Mouse (Mus musculus) liver, embryonic 14.5 days (tissue): Measurements from ENCODE around the gene Ric8a.

Experiments
- CTCF ChIP-seq: IDR thresholded peaks from 2 replicates; pipeline ENCODE4 v1.5.1; 2016; ENCODE audit warnings: antibody characterized with exemption, low read depth, control low read depth
- EP300 ChIP-seq: IDR thresholded peaks from 2 replicates; pipeline ENCODE4 v1.6.1; 2016; ENCODE audit warnings: antibody characterized with exemption, low read depth

DNA sequence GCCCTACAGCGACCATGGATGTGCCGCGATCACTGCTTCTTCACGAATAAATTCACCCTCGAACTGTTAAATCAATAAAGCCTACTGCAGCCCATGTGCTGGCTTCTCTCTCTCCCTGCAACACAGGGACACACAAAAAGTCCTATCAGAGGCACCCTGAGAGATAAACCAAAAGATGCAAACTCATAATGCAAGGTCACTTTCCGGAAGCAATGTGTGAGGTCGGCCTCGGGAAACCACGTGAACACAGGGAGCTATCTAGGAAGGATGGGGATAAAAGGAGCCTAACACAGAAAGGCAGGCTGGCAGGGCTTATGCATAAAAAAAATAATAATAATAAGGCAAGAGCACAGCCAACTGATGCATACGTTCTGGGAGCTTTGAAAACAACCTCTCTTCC is 10.1 kb upstream of the Ric8a start:
- TF ChIP-seq CTCF (no peak), EP300 (no peak)
